Mouse (Mus musculus) small intestine, adult 2 months (tissue): ENCODE results near the gene Olfr1328.

Source experiments
- CTCF ChIP-seq: fragments of 200-500 bp; IDR thresholded peaks from 2 replicates; pipeline ENCODE4 v1.5.1; 2012; ENCODE audit warnings: low read depth, mild to moderate bottlenecking, control low read depth, inconsistent platforms, low read length, moderate library complexity, mixed read lengths; ENCODE audit not compliant: insufficient replicate concordance, insufficient read length; ENCODE audit errors: extremely low read depth
- POLR2A ChIP-seq: fragments of 200-500 bp; IDR thresholded peaks from 2 replicates; pipeline ENCODE4 v1.6.1; 2012; ENCODE audit warnings: low read depth, mild to moderate bottlenecking, control low read depth, inconsistent platforms, low read length, moderate library complexity

DNA sequence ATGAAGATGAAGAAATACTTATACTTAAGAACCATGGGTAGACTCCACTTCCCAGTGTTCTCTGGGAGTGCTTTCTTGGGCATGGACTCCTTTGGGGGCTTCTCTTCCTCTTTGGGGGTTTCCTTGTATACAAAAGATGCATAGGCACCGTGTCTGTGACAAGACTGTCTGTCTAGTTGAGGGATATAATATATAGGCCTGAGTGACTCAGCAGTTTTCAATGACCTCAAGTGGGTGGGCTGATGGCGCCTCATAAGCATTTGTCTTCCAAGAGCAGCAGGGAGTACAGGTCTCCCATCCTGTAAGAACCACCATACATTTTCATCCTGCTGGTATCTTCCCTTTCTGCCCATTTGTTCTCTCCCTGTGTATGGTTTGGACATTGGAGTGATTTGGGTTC lies 34.9 kb upstream of the Olfr1328 start:
- TF ChIP-seq POLR2A (no peak), CTCF (no peak)
